Mouse (Mus musculus): ENCODE data around the gene Ifrd2.

Ifrd2 gene

GRCm38 (mm10) chr9:107599842-107600241 is 12.4 kb downstream of the Ifrd2 start:
- DNase-seq (ENCODE audit: low spot score): no peak

DNA sequence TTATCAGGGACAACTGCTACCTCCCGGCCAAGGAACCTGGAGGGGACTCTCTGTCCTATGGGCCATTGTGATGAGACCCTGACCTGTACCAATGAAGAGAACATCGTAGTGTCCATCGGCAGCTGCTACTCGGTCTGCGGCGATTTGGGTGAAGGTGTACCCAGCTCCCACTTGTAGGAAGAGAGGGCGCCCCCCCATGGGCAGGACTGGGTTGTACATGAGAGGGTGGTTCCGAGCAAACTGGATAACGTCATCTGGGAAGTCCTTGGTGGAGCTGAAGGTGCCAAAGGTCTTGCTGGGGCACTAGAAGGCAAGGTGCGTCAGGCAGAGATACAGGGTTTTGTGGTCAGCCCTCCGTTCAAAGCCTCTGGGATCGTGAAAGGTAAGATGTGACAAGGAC is 13.3 kb downstream of the Ifrd2 start:
- DNase-seq (ENCODE audit: low spot score): no peak

- no peak for DNase-seq (ENCODE audit: low spot score)
Observed at GRCm38 (mm10) chr9:107601275-107601674, 13.8 kb downstream of the Ifrd2 start.

DNA sequence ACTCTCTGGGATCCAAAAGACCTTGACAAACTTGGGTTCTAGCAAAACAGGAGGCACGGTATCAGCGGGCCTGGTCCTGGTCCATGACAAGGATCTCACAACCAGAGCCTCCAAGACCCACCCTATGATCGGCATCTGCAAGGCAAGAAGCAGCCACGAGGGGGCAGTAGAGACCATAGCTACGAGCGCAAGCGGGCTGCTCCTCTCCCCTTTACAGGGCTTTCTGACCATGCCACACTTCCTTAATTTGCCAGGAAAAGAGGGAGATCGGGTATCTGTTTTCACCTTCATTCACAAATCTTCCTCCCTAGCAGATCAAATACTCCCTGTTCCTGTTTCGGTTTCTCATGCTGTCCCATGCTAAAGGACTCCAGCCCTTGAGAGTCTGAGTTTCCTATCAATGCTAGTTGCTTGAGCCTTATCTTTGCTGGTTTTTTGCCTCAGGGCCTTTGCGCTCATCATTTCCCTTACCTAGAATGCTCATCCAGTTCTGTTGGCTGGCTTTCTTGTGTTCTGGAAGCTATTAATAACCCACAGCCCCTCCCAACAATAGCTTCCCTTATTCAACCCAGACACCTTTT is 14.7 kb downstream of the Ifrd2 start:
- DNase-seq (ENCODE audit: low spot score): peak; percentile 89

GRCm38 (mm10) chr9:107603251-107603650 is 15.8 kb downstream of the Ifrd2 start:
- DNase-seq (ENCODE audit: low spot score): no peak

- peak; percentile 64 for DNase-seq (ENCODE audit: low spot score)
Observed at GRCm38 (mm10) chr9:107605041-107605661, 17.7 kb downstream of the Ifrd2 start.

DNA sequence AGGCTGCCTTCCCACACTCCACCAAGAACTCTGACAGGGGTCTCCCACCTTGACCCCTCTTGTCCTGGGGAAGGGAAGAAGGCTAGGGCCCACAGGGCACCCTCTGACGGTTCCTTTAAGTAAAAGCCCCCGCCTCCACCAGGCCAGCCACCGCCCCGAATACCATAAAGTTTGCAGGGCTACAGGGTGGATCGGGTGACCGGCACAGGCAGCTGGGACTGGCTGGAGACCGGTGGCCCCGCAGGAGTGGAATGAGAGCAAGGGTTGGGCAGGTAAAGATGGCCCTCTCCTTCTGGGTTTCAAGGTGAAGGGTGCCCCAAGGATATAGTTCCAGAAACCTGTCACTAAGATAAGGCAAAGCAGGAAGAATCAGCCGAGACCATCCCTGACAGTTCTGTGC is 19.1 kb downstream of the Ifrd2 start:
- DNase-seq (ENCODE audit: low spot score): no peak

DNA sequence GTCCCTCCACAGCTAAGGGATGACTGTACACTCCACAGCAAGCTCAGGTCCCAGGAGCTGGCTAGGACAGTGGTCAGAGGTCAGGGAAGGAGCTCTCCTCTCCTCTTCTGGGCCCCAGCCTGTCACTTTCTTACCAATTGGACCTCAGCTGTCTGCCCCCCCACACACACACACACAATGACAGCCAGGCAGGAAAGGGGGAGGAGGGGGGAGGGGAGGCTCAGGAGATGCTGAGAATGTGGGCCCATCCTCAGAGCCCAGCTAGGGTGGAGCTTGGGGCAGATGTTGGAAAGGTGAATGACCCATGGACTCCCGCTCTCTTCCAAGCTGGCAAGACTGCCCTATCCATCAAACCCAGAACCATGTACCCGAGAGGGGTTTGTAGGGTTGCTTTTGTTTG is 19.6 kb downstream of the Ifrd2 start:
- no peak for DNase-seq (ENCODE audit: low spot score)

DNA sequence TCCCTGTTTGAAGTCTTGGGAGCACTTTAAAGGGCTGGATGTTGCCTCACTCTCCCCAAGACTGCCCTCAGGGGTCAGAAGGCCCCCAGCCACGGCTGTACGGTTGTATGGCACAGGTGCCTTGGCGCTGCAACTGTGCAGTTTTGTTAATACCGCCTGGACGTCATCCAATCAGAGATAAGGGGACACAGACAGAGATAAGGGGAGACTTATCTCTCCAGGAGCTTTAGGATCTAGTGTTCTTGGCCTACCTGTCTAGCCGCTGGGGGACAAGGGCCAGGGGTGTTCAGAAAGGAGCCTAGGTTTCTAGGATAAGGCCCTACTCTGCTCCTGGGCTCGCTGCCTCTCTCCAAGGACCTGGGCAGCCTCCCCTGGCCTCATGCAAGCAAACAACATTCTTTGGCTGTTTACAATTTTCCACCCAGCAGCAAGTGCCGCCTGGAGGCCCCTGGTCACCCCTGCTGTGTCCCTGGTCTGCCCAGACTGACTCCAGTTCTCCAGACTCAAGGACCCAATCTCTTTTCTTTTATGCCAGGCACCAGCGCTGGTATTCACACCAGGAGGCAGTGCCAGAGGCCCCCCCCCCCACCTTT is 20.3 kb downstream of the Ifrd2 start:
- DNase-seq (ENCODE audit: low spot score): no peak

- no peak for DNase-seq (ENCODE audit: low spot score)
Observed at GRCm38 (mm10) chr9:107608741-107609432, 21.4 kb downstream of the Ifrd2 start, which contains the start of gene Sema3b. Gene Sema3b (minus strand): TSS chr9:107609229.

DNA sequence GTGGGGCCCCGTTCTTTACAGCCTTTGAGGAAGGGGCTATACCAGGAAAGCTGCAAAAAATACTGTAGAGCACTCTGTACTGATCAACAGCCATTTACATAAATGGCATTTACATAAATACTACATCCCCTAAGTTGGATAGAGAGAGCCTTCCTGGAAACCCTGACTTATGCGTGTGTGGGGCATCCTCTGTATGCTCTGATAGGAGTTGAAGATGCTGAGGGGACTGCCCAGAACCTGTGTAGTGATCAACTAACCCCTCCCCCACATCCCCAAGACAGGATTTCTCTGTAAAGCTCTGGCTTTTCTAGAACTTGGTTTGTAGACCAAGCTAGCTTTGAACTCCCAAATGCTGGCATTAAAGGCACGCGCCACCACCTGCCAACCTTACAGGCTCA is 22.0 kb downstream of the Ifrd2 start:
- no peak for DNase-seq (ENCODE audit: low spot score)

DNA sequence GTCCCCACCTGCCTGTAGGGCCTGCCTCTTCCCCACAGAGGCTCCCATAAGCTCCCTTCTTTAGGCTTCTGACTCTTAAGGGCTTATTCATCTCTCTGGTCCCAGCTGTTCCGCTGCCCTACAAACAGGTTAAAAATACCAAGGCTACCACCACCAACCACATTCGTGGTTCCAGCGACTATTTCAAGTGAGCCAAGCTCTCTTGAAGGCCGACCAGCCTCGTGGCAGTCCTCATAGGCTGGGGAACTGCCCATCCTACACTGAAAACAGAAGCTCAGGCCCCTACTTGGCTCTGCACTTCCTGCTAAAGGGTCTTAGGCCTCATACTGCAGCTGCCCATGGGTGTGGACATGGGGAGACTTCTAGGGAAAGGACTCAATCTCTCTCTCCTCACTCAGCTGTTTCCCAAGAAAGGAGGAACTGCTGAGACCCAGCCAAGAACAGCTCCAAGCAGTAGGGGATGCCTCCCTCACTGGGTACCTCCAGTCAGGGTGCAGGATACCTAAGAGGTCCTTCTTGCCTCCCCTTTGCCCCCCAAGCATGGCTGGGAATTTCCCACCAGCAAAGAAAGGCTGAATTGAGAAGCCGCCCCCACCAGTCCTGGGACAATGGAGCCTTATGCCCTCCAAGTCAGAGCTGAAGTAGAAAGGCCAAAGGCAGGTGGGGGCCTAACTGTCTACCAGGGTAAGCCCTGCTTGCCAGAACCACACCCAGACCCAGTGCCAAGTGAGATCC is 24.2 kb downstream of the Ifrd2 start:
- no peak for DNase-seq (ENCODE audit: low spot score)

GRCm38 (mm10) chr9:107612191-107612944 is 24.9 kb downstream of the Ifrd2 start:
- DNase-seq (ENCODE audit: low spot score): peak; percentile 99

DNA sequence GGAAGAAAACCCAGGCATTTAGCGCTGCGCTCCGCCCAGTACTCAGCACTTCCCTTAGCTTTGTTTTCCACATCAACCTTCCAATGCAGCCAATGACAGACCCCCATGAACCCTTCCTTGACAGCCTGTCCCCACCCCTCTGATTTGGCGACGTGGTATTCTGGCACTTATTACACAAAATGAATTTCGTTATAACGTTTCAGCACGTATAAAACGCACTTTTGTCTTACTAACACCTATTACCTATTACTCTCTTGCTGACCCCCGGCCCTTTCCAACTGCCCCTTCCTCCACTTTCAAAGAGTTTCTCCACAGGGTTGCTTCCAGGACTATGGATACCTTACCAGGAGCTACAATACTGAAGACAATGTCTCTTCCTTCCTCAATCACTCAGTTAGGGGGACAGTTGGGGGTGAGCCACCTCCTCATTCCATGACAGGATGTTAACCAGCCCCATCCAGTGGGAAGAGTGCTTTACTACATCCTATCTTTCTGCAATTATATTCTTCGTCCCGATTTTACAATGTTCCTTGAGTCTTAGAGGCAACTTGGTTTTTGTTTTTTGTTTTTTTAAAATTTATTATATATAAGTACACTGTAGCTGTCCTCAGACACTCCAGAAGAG is 25.6 kb downstream of the Ifrd2 start:
- DNase-seq (ENCODE audit: low spot score): no peak

- no peak for DNase-seq (ENCODE audit: low spot score)
Observed at GRCm38 (mm10) chr9:107615035-107615434, 27.6 kb downstream of the Ifrd2 start.

- no peak for DNase-seq (ENCODE audit: low spot score)
Observed at GRCm38 (mm10) chr9:107617461-107617860, 30.0 kb downstream of the Ifrd2 start.

DNA sequence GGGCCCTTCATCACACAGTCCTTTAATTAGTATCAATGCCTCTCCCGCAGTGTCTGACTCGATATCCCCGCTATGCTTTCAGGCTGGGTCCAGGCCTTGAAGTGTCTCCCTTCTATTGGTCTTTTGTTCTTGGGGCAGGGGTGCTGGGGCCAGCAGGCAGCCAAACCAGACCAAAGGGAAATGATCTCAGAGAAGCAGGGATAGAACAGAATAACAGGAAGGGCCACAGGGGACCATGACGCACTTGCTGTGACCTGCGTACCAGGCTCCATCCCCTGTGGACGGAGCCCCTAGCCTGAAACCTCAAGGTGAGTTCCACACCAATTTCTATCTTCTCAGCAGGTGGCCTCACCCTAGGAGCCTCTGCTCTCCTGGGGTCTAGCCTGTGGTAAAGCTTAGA is 30.7 kb downstream of the Ifrd2 start:
- DNase-seq (ENCODE audit: low spot score): no peak

GRCm38 (mm10) chr9:107618778-107619545 is 31.5 kb downstream of the Ifrd2 start:
- DNase-seq (ENCODE audit: low spot score): no peak

- no peak for DNase-seq (ENCODE audit: low spot score)
Observed at GRCm38 (mm10) chr9:107619546-107619879, 32.1 kb downstream of the Ifrd2 start.

DNA sequence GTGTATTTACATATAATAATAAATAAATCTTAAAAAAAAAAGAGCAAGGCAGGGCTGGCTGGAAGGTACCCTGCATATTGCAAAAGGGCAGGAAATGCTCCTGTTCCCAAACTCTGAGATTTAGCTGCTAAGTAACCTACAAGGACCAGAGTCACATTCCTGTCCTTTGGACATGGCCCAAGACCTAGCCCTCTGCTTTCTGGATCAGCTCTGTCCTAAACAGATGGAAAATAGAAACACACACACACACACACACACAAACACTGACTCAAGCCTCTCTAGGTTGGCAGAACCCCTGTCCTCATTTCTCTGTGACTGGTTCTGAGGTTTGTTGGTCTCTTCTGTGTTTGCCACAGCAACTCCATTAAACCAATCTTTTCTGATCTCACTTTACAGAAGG is 33.5 kb downstream of the Ifrd2 start:
- no peak for DNase-seq (ENCODE audit: low spot score)

DNA sequence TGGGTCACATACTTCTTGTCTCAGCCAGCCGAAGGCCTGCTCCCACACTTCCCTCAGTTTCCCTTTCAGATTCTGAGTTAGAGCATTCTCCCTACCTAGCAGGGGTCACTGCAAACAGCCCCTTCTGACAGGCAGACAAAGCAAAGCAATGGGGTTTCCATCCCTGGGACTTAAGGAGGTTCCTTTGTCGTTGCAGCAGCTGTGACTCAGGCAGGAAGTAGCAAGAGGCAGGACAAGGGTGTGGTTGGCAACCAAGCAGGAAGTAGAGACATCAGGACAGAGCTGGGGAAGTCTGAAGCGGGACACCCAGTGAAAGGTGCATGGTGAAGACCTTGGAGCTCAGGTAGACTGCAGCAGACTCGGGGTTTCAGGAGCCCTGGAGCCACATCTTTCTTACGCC is 37.1 kb downstream of the Ifrd2 start:
- DNase-seq (ENCODE audit: low spot score): no peak
